Mouse (Mus musculus) myocyte (in vitro differentiated cells): ENCODE measurements around the gene Wdpcp.

Experiments used
- E2F4 ChIP-seq: IDR thresholded peaks from one replicate; pipeline ENCODE4 v1.6.1; 2011; ENCODE audit warnings: mild to moderate bottlenecking, control low read depth, moderate library complexity; ENCODE audit not compliant: insufficient read depth
- MAX ChIP-seq: IDR thresholded peaks from one replicate; pipeline ENCODE4 v1.6.1; 2011; ENCODE audit warnings: low read depth, mild to moderate bottlenecking, control low read depth
- MYOD1 ChIP-seq, 3 experiments: IDR thresholded peaks; one replicate each; pipeline ENCODE4 v1.6.1; 2011; ENCODE audit warnings: control low read depth in 2 of 3, low read depth in 2 of 3, mild to moderate bottlenecking in 2 of 3, moderate library complexity in 1 of 3; ENCODE audit not compliant: insufficient read length in 2 of 3, control insufficient read depth in 1 of 3
- POLR2A ChIP-seq: IDR thresholded peaks from one replicate; pipeline ENCODE4 v1.6.1; 2011; ENCODE audit warnings: low read depth, mild to moderate bottlenecking, control low read depth, moderate library complexity; ENCODE audit not compliant: insufficient read length
- POLR2AphosphoS2 ChIP-seq: IDR thresholded peaks from one replicate; pipeline ENCODE4 v1.6.1; 2011; ENCODE audit warnings: low read depth, control low read depth; ENCODE audit not compliant: insufficient read length
- TCF12 ChIP-seq: IDR thresholded peaks from one replicate; pipeline ENCODE4 v1.6.1; 2011; ENCODE audit warnings: mild to moderate bottlenecking, control low read depth; ENCODE audit not compliant: poor library complexity, insufficient read depth, severe bottlenecking
- USF1 ChIP-seq: IDR thresholded peaks from one replicate; pipeline ENCODE4 v1.6.1; 2011; ENCODE audit warnings: low read depth, mild to moderate bottlenecking, control low read depth, moderate library complexity

DNA sequence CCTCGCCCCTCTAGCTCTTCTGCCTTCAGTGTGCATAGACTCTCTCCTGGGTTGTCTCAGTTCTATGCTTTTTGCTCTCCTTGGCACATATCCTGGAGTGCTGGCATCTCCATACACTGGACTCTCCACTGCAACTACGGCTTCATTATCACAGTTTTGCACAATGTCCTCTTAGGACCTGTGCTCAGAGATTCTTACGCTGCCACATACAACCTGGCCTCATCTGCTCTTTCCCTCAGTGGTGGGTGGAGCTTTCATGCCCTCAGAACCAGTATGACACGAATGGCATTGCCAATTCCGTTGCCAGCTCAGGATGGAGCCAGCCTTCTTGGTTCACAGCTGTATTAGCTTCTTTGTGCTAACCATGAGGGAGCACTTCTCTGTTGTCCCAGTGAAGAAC lies 29.3 kb upstream of the Wdpcp start:
- TF ChIP-seq MYOD1 (IDR thresholded peaks at IDR 0.05; ENCODE audit: control insufficient read depth in 1 of 3, insufficient read length in 2 of 3, low read depth in 2 of 3): no peak
- no peak for TF ChIP-seq POLR2A
- TF ChIP-seq USF1: no peak
- TF ChIP-seq TCF12: no peak
- no peak for TF ChIP-seq MAX
- no peak for TF ChIP-seq E2F4
- no peak for TF ChIP-seq POLR2AphosphoS2
